Mouse (Mus musculus) limb, embryonic 13.5 days (tissue): ENCODE results near the gene Rab8b. TPM values are rescaled to one million over a fixed set of nuclear protein-coding genes. Genes with fewer than 3 reads are reported as not detected.

Source experiments
- ATAC-seq: fragments of 200-750 bp; cut with Nextera tagmentation; 2 replicates; pipeline ENCODE4 v1.8.0; 2017; ENCODE audit warnings: low read depth, moderate number of reproducible peaks, moderate TSS enrichment; ENCODE audit not compliant: low FRiP score
- H3K27ac ChIP-seq: fragments of 300-500 bp; sonication (generic); 2 replicates; pipeline ENCODE4 v1.5.1; 2015; ENCODE audit warnings: inconsistent platforms, mild to moderate bottlenecking, moderate library complexity
- H3K27me3 ChIP-seq: fragments of 300-500 bp; sonication (generic); 2 replicates; pipeline ENCODE4 v1.6.1; 2015; ENCODE audit warnings: mild to moderate bottlenecking, inconsistent platforms
- H3K36me3 ChIP-seq: fragments of 300-500 bp; sonication (generic); 2 replicates; pipeline ENCODE4 v1.6.1; 2015; ENCODE audit warnings: inconsistent platforms, mild to moderate bottlenecking, moderate library complexity
- H3K4me1 ChIP-seq: fragments of 300-500 bp; sonication (generic); 2 replicates; pipeline ENCODE4 v1.6.1; 2015; ENCODE audit warnings: inconsistent platforms
- H3K4me2 ChIP-seq: fragments of 300-500 bp; sonication (generic); replicated peaks from 2 replicates; pipeline ENCODE4 v1.6.1; 2015; ENCODE audit warnings: inconsistent platforms, mild to moderate bottlenecking, moderate library complexity
- H3K4me3 ChIP-seq: fragments of 300-500 bp; sonication (generic); 2 replicates; pipeline ENCODE4 v1.5.1; 2015; ENCODE audit warnings: moderate library complexity, mild to moderate bottlenecking, inconsistent platforms
- H3K9ac ChIP-seq: fragments of 300-500 bp; sonication (generic); 2 replicates; pipeline ENCODE4 v1.6.1; 2015; ENCODE audit warnings: mild to moderate bottlenecking, inconsistent platforms
- H3K9me3 ChIP-seq: fragments of 300-500 bp; sonication (generic); 2 replicates; pipeline ENCODE4 v1.6.1; 2016; ENCODE audit warnings: inconsistent platforms
- WGBS: fragments of 180-500 bp; shearing (Covaris S2); methylation state at CpG from one replicate; pipeline ENCODE4 v1.1.7; 2015; 5-methylcytosine and 5-hydroxymethylcytosine counted together
- polyA plus RNA-seq: library from polyadenylated mRNA; unstranded; fragments of >200 nt; fragmentation: Nextera tagmentation; extraction: Ambion mirVana; gene quantifications from 2 replicates; pipeline ENCODE4 v1.2.1, GENCODE M21; 2015

Rab8b gene
- polyA plus RNA-seq: 17.7 and 18.4 TPM in 2 replicates

GRCm38 (mm10) chr9:66919382-66919971 lies at the start of gene Rab8b:
Rab8b (minus strand) TSS chr9:66919687.
- no peaks in the 10 kb centered on the region for H3K9me3 ChIP-seq
- H3K36me3 ChIP-seq: no peaks in the 10 kb centered on the region
- peaks cover 21% of the 10 kb centered on the region for H3K4me1 ChIP-seq
- H3K9ac ChIP-seq: peak within 1 kb of the TSS; percentile 92
- peak within 1 kb of the TSS; percentile 90 for H3K4me2 ChIP-seq
- peak; percentile 99 for ATAC-seq
- WGBS: under 1% methylated on average over 48 of the region's 49 CpGs
- peak within 1 kb of the TSS; percentile 74 for H3K27ac ChIP-seq
- H3K27me3 ChIP-seq: no peaks in the 10 kb centered on the region
- peak within 1 kb of the TSS; percentile 90 for H3K4me3 ChIP-seq

- ATAC-seq: no peak
- Histone ChIP-seq H3K27ac (no peak overlapping the region), H3K9me3 (no peaks in the 10 kb centered on the region), H3K4me2 (no peak overlapping the region), H3K4me1 (no peaks in the 10 kb centered on the region), H3K27me3 (no peaks in the 10 kb centered on the region), H3K4me3 (no peak overlapping the region), H3K36me3 (peaks cover 20% of the 10 kb centered on the region), H3K9ac (no peak overlapping the region)
- WGBS: 85% methylated on average over 8 of the region's 8 CpGs
These were observed 48.0 kb upstream of the Rab8b start for GRCm38 (mm10) chr9:66967492-66967891.

DNA sequence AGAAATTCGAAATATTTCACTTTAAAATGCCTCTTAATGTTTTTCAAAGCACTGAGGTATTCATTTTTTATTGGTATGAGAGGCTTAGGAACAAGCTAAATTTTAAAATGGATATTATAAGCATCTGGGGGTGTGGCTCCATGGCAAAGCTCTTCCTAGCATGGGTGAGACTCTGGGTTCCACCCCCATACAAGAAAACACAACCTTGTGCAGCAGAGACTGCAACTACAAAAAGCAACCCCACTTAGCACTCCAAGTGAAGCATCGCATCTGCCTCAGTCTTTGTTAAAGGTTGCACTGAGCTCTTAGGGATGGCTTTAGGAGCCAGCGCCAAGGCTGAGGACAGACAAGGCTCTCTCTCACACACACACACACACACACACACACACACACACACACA lies 42.0 kb upstream of the Rab8b start:
- Histone ChIP-seq H3K36me3 (no peaks in the 10 kb centered on the region), H3K27me3 (no peaks in the 10 kb centered on the region), H3K9me3 (no peaks in the 10 kb centered on the region), H3K4me1 (no peaks in the 10 kb centered on the region), H3K4me2 (no peak overlapping the region), H3K4me3 (no peak overlapping the region), H3K27ac (no peak overlapping the region), H3K9ac (no peak overlapping the region)
- WGBS: 57% methylated on average over 2 of the region's 3 CpGs
- no peak for ATAC-seq

- Histone ChIP-seq H3K27me3 (no peaks in the 10 kb centered on the region), H3K4me2 (no peak overlapping the region), H3K36me3 (peaks cover 3% of the 10 kb centered on the region; the same call in 1 of the 2 replicates), H3K27ac (no peak overlapping the region), H3K9me3 (no peaks in the 10 kb centered on the region), H3K4me3 (no peak overlapping the region), H3K4me1 (no peaks in the 10 kb centered on the region), H3K9ac (no peak overlapping the region)
- ATAC-seq: no peak
- WGBS: 88% methylated on average over 3 of the region's 3 CpGs
These were observed 38.0 kb upstream of the Rab8b start for GRCm38 (mm10) chr9:66957451-66957850.

- Histone ChIP-seq H3K36me3 (peaks cover 13% of the 10 kb centered on the region), H3K27ac (no peak overlapping the region), H3K4me1 (no peaks in the 10 kb centered on the region), H3K4me2 (no peak overlapping the region), H3K27me3 (no peaks in the 10 kb centered on the region), H3K9me3 (no peaks in the 10 kb centered on the region), H3K9ac (no peak overlapping the region), H3K4me3 (no peak overlapping the region)
- 71% methylated on average over 2 of the region's 2 CpGs for WGBS
- ATAC-seq: no peak
These were observed 33.4 kb upstream of the Rab8b start for GRCm38 (mm10) chr9:66952886-66953285.

DNA sequence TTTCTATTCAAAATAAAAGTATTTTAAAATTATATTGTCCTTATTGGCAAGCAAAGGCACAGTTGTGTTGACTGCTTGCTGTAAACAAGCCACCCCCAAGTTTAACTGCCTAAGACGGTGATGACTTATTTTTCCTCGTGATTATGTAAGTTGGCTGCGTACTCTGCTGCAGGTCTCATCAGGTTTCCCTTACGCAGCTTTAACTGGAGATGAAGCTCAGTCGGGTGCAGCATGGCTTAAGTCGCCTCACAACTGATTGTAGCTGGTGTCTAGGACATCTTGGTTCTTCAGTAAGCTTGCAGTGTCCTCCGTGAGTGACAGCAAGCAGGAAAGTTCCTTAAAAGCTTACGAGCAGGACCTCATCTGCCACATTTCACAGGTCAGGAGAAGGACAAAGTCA lies 32.8 kb upstream of the Rab8b start:
- Histone ChIP-seq H3K27ac (no peak overlapping the region), H3K9ac (no peak overlapping the region), H3K4me3 (no peak overlapping the region), H3K4me2 (no peak overlapping the region), H3K4me1 (no peaks in the 10 kb centered on the region), H3K9me3 (no peaks in the 10 kb centered on the region), H3K27me3 (no peaks in the 10 kb centered on the region), H3K36me3 (peaks cover 13% of the 10 kb centered on the region)
- WGBS: 75% methylated on average over 8 of the region's 8 CpGs
- no peak for ATAC-seq

DNA sequence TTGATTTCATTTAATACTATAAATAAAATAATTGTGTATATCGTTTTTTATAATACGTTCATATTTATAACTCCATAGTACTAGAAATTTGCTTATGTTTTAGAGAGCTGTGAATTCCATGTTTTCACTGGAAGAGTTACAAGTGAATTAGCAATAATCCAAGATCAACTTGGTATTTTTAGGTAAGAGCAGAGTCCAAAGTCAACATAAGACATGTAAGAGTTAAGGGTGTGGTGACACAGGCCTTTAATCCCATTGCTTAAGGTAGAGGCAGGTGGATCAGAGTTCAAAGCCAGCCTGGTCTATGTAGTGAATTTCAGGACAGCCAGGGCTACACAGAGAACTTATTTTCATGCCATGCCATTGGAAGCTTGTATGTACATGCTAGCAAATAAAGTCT lies 29.0 kb upstream of the Rab8b start:
- H3K4me3 ChIP-seq: no peak overlapping the region
- 93% methylated on average over 2 of the region's 2 CpGs for WGBS
- no peak overlapping the region for H3K9ac ChIP-seq
- no peaks in the 10 kb centered on the region for H3K9me3 ChIP-seq
- H3K36me3 ChIP-seq: peaks cover 11% of the 10 kb centered on the region
- no peak overlapping the region for H3K4me2 ChIP-seq
- H3K27me3 ChIP-seq: no peaks in the 10 kb centered on the region
- ATAC-seq: no peak
- peaks cover 8% of the 10 kb centered on the region; the same call in 1 of the 2 replicates for H3K4me1 ChIP-seq
- no peak overlapping the region for H3K27ac ChIP-seq

DNA sequence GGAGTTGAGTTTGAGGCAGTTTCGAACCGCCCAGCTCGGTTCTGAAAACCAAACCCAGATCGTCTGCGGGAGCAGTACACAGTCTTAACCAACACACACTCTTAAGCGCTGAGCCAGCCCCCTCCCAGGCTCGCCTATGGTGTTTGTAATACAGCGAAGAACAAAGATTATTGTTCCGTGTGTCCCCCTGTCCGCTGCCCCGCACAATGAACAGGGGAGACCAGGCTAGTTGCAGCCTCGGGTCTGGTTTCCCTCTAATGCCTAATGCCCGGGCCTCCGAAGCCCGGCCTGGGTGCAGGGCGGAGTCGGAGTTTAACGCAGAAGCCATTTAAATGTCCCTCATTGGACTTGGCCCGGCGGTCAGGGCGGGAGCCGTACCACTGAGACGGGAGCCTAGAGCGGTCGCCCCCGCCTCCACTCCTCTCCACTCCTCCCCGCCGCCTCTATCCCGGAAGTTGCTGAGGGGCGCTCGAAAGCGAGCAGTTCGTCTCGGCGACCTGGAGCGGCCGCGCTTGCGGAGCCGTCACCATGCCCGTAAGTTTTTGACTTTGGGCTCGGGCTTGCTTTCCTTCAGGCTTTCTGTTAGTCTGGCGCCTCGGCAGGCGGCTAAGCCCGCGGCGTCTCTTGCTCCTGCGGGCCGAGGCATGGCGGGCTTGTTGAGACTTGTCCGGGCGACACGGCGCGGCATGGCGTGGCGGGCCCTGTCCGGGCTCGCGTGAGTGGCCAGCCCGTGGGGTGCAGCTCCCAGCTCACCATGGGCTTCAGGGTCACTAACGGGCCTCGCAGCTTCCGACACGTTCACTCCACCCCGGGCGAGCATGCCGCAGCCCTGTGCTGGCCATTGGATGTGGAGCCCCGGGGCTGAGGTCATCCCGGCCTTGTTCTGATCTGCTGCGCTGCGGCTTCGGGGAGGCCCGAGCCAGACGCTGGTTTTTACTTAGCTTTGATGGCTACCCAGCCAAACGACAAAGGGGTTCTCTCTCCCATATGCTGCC lies 26.5 kb upstream of the Rab8b start, which contains the start of gene Rps27l:
Gene Rps27l, plus strand, starts transcription at position 440 of the 995 bp plus-strand sequence.
- H3K4me3 ChIP-seq: peak within 1 kb of the TSS; percentile 91
- H3K9ac ChIP-seq: peak within 1 kb of the TSS; percentile 95
- WGBS: under 1% methylated on average over 77 of the region's 77 CpGs
- H3K36me3 ChIP-seq: peaks cover 11% of the 10 kb centered on the region
- peak within 1 kb of the TSS; percentile 89 for H3K4me2 ChIP-seq
- H3K4me1 ChIP-seq: peaks cover 14% of the 10 kb centered on the region; the same call in 1 of the 2 replicates
- H3K9me3 ChIP-seq: no peaks in the 10 kb centered on the region
- peak; percentile 100 for ATAC-seq
- no peaks in the 10 kb centered on the region for H3K27me3 ChIP-seq
- H3K27ac ChIP-seq: peak within 1 kb of the TSS; percentile 96

DNA sequence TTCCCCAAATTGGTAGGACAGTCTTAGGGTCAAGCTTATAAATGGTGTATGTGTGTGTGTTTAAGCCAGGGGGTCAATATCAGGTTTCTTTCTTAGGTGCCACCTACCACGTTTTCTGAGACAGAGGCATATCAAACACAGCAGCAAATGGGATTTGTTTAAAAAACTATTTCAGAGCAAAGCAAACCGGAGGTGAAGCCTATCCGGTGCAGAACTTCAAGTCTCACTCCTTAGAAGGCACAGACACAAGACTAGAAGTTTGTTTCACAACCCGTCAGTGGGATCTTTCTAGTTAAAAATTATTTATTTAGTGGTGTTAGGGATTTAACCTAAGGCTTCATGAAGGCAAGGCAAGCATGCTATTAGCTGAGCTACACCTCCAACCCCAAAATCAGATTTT lies 25.7 kb upstream of the Rab8b start:
- peaks cover 17% of the 10 kb centered on the region; the same call in 1 of the 2 replicates for H3K4me1 ChIP-seq
- 14% methylated on average over 4 of the region's 4 CpGs for WGBS

GRCm38 (mm10) chr9:66938836-66939235 lies 19.3 kb upstream of the Rab8b start:
- ATAC-seq: no peak
- Histone ChIP-seq H3K27me3 (no peaks in the 10 kb centered on the region), H3K4me3 (no peak overlapping the region), H3K4me2 (no peak overlapping the region), H3K36me3 (no peaks in the 10 kb centered on the region), H3K27ac (no peak overlapping the region), H3K4me1 (peaks cover 9% of the 10 kb centered on the region; the same call in 1 of the 2 replicates), H3K9me3 (no peaks in the 10 kb centered on the region), H3K9ac (no peak overlapping the region)
- 8% methylated on average over 4 of the region's 4 CpGs for WGBS

More for the DNA sequence above, 25.7 kb upstream of the Rab8b start:
- Histone ChIP-seq H3K4me2 (peak overlapping the region; percentile 89), H3K9me3 (no peaks in the 10 kb centered on the region), H3K27me3 (no peaks in the 10 kb centered on the region), H3K36me3 (peaks cover 11% of the 10 kb centered on the region), H3K9ac (peak overlapping the region; percentile 95), H3K27ac (peak overlapping the region; percentile 96), H3K4me3 (peak overlapping the region; percentile 91)
- ATAC-seq: no peak

DNA sequence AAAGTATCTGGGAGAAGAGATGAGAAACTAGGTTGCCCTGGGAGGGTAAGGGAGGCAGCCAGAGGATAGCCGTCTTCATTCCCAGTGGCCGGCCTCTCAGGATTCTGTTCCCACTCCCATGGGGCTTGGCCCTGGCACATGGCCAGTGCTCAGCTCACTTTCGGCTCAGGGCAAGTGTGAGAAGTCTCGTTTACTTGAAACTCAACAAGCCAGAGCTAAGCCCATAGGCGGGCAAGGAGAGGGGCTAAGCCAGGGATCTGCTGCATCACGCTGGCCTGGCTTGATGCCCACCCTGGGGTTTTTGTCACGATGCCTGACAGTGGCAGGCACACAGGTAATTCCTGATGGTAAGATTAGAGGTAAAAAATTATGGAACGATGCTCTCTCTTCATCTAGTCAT lies 18.0 kb upstream of the Rab8b start:
- ATAC-seq: no peak
- Histone ChIP-seq H3K4me3 (no peak overlapping the region), H3K9ac (no peak overlapping the region), H3K27ac (no peak overlapping the region), H3K9me3 (no peaks in the 10 kb centered on the region), H3K4me1 (peaks cover 9% of the 10 kb centered on the region; the same call in 1 of the 2 replicates), H3K27me3 (no peaks in the 10 kb centered on the region), H3K4me2 (no peak overlapping the region), H3K36me3 (no peaks in the 10 kb centered on the region)
- WGBS: 61% methylated on average over 8 of the region's 8 CpGs
